Mouse (Mus musculus) layer of hippocampus, adult 9-11 months (tissue): Measurements from ENCODE around the gene Krt76.

ENCODE experiments used
- DNase-seq: peaks from one replicate; pipeline ENCODE4 v3.0.0; 2022

The Krt76 gene

DNA sequence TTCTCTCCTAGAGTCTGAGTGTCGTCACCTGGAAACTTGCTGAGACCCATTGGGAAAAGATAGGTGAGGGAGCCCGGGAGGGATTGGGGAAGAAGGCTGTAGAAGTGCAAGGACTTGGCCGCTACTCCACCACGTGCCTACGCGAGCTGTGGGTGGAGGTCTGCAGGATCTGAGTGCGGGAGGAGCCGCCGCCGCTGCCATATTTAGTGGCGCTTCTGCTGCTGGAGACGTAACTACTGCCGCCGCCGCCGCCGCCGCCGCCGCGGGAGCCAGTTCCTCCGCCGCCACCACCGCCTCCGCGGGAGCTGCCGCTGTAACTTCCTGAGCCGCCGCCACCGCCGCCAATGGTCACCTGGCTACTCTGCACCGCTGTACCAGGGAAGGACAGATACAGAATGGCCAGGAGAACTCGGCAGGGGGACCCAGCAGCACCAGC is 33.0 kb downstream of the Krt76 start:
- DNase-seq, result peak; percentile 40

DNA sequence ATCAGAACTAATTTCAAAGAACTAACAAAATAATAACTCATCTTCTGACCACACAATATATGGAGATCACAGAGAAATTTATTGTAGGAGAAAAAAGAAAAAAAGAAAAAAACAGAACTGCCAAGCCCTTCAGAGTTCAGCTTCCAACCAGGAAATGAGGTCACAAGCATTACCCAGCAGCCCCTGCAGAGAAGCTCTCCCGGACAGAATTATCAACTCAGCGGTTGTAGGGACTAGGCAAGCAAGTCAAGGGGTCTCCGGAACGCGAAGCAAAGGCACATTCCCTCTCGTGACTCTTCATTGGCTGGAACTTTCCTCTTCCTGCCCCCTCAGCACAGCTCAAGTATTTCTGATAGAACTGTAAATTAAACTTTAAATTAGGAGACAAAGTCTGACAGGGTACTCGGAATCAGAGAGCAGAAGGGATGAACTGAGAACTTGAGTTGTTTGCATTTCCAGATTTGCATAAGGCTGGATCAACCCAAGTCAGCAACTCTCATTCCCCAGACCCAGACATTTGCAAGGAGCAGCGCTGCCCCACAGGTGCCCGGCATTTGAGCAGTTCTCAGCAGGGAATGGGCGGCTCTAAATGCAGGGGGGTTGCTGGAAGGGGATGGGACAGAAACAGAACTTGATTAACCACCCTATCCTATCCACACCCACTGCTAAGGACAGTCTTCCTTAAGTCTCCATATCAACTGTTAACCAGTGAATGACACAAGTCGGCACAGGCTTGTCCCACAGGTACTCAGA is 33.9 kb downstream of the Krt76 start:
- no peak for DNase-seq

DNA sequence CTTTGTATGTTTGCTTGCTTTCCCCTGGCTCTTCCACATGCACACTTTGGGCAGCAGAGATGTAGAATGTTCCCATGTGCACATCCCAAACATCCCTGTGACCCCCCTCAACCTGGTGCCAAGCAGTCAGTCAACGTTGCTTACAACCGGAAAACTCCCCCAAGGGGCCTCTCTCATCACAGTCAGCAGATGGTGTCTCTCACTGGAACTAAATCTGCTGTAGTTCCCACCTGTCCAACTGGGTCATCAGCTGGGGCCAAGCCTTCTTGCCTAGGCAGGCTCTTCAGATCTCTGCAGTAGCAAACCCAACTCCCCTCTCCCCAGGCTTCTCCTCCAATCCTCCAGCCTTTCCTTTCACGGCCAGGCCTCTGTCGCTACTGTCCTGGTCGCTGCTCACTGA is 36.0 kb downstream of the Krt76 start:
- no peak for DNase-seq

DNA sequence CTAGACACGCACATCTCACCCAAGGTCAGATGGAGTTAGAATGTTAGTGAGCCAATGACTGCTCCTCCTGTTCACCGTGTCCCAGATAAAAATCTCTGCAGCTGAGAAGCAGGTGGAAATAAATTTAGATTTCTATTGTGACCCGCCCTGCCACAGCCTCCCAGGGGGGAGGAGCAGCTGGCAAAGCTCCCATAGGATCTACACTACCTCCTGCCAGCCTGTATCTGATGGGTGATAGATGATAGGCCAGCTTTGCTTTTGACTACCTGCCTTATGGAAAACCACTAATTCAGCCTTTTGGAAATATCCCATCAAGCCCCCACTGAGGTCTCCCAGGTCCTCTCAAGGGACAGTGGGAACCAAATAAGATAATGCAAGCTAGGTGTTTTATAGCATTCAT is 37.0 kb downstream of the Krt76 start:
- no peak for DNase-seq

DNA sequence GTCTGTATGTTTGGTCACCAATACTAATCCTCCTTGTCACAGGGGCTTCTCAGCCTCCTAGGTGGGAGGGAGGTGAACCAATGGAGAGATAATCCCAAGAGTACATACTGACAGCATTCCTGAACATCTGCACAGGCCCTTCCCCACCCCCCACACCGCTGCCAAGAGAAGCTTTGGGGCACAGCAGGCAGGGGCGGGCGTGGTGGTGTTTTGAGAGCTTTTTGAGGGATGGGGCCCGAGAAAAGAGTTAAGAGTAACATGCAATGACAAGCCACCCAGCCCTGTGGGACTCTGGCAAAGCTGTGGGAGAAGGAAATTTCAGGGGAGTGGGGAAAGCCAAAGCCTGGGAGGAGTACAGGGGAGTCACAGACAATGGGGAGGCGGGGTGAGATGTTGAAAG is 38.4 kb downstream of the Krt76 start:
- no peak for DNase-seq

DNA sequence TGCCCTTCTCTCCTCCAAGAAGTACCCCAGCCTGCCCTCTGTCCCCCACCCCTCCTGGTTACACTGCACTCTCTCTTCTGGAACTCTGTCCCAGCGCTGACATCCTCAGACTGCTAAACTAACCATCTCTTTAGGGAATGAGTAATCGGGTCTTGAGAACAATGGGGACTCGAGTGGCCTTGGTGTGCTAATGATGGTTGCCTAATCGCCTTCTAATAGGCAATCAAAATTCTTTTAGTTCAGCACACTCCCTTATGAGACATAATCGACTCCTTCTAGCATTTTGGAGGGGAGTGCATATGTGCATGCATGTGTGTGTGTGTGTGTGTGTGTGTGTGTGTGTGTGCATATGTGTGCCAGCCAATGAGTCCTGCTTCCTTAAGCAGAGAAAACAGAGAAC is 40.1 kb downstream of the Krt76 start:
- no peak for DNase-seq

DNA sequence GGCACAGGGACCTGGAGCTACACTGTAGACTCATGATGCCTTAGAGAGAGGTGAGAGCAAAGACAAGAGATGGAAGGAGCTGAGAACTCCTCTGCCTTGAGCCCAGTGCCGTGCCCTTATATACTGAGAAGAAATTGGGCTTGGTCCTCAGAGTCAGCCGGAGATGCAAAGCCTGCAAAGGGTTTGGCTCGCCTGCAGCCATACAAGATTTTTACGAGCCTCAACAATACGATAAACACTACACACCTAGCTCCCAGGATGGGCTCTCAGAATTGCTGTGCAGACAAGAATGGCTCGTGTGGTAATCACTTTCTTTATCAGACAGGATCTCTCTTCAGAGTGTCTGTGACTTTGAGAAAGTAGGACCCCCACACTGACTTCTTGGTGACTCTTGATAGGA is 42.0 kb downstream of the Krt76 start, which contains the start of gene Krt1:
Gene Krt1 (minus strand): TSS at position 101 of the 400 bp plus-strand sequence.
- no peak for DNase-seq

DNA sequence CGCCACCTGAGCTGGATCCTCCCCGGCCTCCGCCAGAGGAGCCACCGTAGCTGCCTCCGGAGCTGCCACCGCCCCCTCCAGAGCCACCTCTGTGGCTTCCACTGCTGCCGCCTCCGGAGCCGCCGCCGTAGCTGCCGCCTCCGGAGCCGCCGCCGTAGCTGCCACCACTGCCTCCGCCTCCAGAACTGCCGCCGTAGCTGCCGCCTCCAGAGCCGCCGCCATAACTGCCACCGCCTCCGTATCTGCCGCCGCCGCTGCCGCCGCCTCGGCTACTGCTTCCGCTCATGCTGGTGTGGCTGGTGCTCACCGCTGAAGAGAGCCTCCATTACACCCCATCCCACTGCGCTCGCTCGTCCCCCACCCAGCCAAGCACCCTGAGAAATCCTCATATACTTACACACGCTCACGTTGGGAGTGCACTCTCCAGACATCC is 46.7 kb downstream of the Krt76 start:
- DNase-seq, result peak; percentile 42

DNA sequence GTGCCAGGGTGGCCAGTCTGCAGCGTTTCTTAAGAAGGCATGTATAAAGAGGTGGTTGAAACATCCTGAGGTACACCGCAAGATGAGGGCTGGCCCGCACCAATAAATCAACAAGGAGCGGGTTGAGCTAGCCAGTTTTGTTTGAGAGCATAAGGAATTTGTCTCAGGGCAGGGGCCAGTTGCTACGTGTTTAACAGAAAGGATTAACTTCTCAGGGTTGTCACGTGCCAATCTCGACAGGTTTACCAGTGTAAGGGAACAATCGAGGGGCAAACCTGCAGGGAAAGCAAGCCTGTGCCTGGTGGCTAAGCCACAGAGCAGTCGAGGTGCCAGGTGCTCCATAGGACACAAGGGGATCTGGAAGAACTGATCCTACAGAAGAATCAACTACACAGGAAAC is 49.5 kb downstream of the Krt76 start:
- DNase-seq, result no peak

DNA sequence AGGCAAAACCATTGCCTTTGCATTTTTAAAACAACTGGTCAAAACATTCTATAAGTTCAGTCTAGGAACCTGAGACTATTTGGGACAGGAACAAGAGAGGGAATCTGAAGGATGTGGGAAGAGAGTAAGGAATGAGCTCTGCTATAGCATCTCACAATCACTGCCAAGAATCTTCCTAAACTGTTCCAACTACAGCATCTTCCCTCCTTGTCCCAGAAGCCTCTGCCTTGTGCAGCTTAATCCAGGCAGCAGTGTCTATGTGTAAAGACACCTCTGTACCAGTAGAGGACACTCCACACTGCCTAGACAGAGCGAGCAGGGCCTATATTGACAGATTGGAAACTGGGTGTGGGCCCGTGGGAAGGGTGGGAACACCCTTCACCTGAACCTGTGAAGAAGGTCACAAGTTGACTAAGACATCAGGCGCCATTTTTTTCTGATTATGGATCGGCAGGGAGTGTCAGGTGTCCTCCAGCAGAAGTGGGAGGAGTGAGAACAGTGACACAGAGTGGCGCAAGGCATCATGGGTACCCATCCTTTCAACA is 57.9 kb downstream of the Krt76 start:
- no peak for DNase-seq
